Mouse (Mus musculus): ENCODE measurements around the gene Dusp5.

- no peak for TF ChIP-seq POLR2A (IDR thresholded peaks at IDR 0.05; ENCODE audit: control insufficient read depth, extremely low read depth, insufficient read depth, low read length, poor library complexity)
- no peak for TF ChIP-seq CTCF (IDR thresholded peaks at IDR 0.05; ENCODE audit: borderline replicate concordance, control insufficient read depth, extremely low read depth, insufficient read depth, low read length, poor library complexity)
Observed at GRCm38 (mm10) chr19:53504181-53504580, 24.7 kb upstream of the Dusp5 start.

Data from thymus, adult 2 months (tissue).